Comparison of ENCODE assay signal across 9 mouse cellular contexts in the genomic region with DNA sequence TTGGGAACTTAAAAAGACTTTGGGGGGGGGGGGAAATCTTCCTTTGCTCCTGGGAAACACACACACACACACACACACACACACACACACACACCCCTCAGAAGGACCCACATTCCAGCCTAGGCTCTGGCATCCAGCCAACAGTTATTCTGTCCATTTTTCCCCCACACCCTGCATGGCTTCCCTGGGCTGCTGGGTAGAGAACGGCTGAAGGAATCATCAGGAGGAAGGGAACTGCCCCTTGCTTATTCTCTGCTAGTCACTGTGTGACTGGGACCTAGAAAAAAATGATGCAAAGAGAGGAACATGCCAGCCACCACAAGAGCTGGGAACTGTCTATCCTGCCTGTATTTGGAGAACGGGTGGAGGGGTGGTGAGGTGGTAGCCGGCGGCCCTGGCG.
DNase-seq lines count a peak whose midpoint lies in the region; ATAC-seq and TF ChIP-seq lines count a peak whose summit lies in the region.
"Had no signal": no experiment of that assay in that cellular context is flagged by ENCODE, and none has a peak within 500 bp of the region (broad histone marks: within the 10 kb centered on the region; RNA-seq: fewer than 3 reads in every experiment).

No protein-coding gene starts in this region.

- H3K9ac ChIP-seq in heart, embryonic 15.5 days, result no peak overlapping the region
- no peak overlapping the region for H3K9ac ChIP-seq in lung, postnatal 0 days (replicated peaks; ENCODE audit: low read depth)
- no peak overlapping the region for H3K9ac ChIP-seq in forebrain, embryonic 13.5 days

- no peak for TF ChIP-seq CTCF in lung, postnatal 0 days (IDR thresholded peaks at IDR 0.05)

- WGBS in heart, embryonic 15.5 days, result 11% methylated on average over 5 of the region's 5 CpGs
- 11% methylated on average over 5 of the region's 5 CpGs for WGBS in lung, postnatal 0 days
- WGBS in forebrain, embryonic 13.5 days, result 48% methylated on average over 5 of the region's 5 CpGs
- WGBS in limb, embryonic 10.5 days, result 43% methylated on average over 5 of the region's 5 CpGs

- no peak overlapping the region for H3K27ac ChIP-seq in heart, embryonic 15.5 days
- no peak overlapping the region for H3K27ac ChIP-seq in lung, postnatal 0 days (ENCODE audit: low read length)
- H3K27ac ChIP-seq in forebrain, embryonic 13.5 days, result peak overlapping the region; percentile 54; the same call in 1 of the 2 replicates
- no peak overlapping the region for H3K27ac ChIP-seq in limb, embryonic 10.5 days

- H3K27me3 ChIP-seq in heart, embryonic 15.5 days, result peaks cover 10% of the 10 kb centered on the region
- H3K27me3 ChIP-seq in lung, postnatal 0 days (replicated peaks; ENCODE audit: insufficient read depth, low read length), result no peaks in the 10 kb centered on the region
- H3K27me3 ChIP-seq in forebrain, embryonic 13.5 days, result no peaks in the 10 kb centered on the region
- peaks cover 32% of the 10 kb centered on the region for H3K27me3 ChIP-seq in limb, embryonic 10.5 days (ENCODE audit: low read depth, poor library complexity, severe bottlenecking)

- no peak for TF ChIP-seq EP300 in lung, postnatal 0 days (IDR thresholded peaks at IDR 0.05)

- peaks cover 16% of the 10 kb centered on the region for H3K4me1 ChIP-seq in heart, embryonic 15.5 days (replicated peaks)
- H3K4me1 ChIP-seq in lung, postnatal 0 days (ENCODE audit: insufficient read depth, low read depth, low read length), result no peaks in the 10 kb centered on the region
- peaks cover 26% of the 10 kb centered on the region for H3K4me1 ChIP-seq in forebrain, embryonic 13.5 days
- peaks cover 10% of the 10 kb centered on the region for H3K4me1 ChIP-seq in limb, embryonic 10.5 days

- no peaks in the 10 kb centered on the region for H3K36me3 ChIP-seq in heart, embryonic 15.5 days
- no peaks in the 10 kb centered on the region for H3K36me3 ChIP-seq in lung, postnatal 0 days (ENCODE audit: insufficient read depth, low read length)
- no peaks in the 10 kb centered on the region for H3K36me3 ChIP-seq in forebrain, embryonic 13.5 days (ENCODE audit: poor library complexity, severe bottlenecking)
- H3K36me3 ChIP-seq in limb, embryonic 10.5 days, result no peaks in the 10 kb centered on the region

- no peak for ATAC-seq in heart, embryonic 15.5 days (replicated peaks; ENCODE audit: insufficient number of reproducible peaks, insufficient read depth, low FRiP score, low read depth)
- 0 out of 2 replicates have a peak, but pooled peaks have one; percentile 19 for ATAC-seq in lung, postnatal 0 days
- peak; percentile 12; the same call in 1 of the 2 replicates for ATAC-seq in forebrain, embryonic 13.5 days

- no peaks in the 10 kb centered on the region for H3K9me3 ChIP-seq in heart, embryonic 15.5 days (replicated peaks)
- no peaks in the 10 kb centered on the region for H3K9me3 ChIP-seq in lung, postnatal 0 days (ENCODE audit: low read length)
- H3K9me3 ChIP-seq in forebrain, embryonic 13.5 days (replicated peaks), result no peaks in the 10 kb centered on the region
- H3K9me3 ChIP-seq in limb, embryonic 10.5 days (replicated peaks), result no peaks in the 10 kb centered on the region

- peak overlapping the region; percentile 39; the same call in 1 of the 2 replicates for H3K4me2 ChIP-seq in heart, embryonic 15.5 days
- no peak overlapping the region; the same call in 1 of the 2 replicates for H3K4me2 ChIP-seq in lung, postnatal 0 days (replicated peaks; ENCODE audit: low read depth, low read length)
- H3K4me2 ChIP-seq in forebrain, embryonic 13.5 days, result peak overlapping the region; percentile 43

- no peak for DNase-seq in heart, adult 8-10 months (ENCODE audit: low spot score)
- DNase-seq in lung, postnatal 0 days (ENCODE audit: low spot score), result no peak
- no peak for DNase-seq in lung, adult 18-20 months
- DNase-seq in limb, embryonic 10.5 days (ENCODE audit: low spot score), result no peak
- no peak for DNase-seq in spleen, postnatal 14 days (ENCODE audit: low spot score in 2 of 2)
- no peak for DNase-seq in embryo, embryonic 9.5 days (ENCODE audit: extremely low spot score)

- H3K4me3 ChIP-seq in heart, embryonic 15.5 days, result no peak overlapping the region
- H3K4me3 ChIP-seq in lung, postnatal 0 days (ENCODE audit: low read depth, low read length), result no peak overlapping the region
- H3K4me3 ChIP-seq in forebrain, embryonic 13.5 days, result no peak overlapping the region
- H3K4me3 ChIP-seq in limb, embryonic 10.5 days, result peak overlapping the region; percentile 16; the same call in 1 of the 2 replicates
- H3K4me3 ChIP-seq: erythroblast, embryonic 14.5 days had no signal
